Mouse (Mus musculus) olfactory bulb, adult 2 months (tissue): Measurements from ENCODE around the gene Dand5. TPM values are rescaled to one million over a fixed set of nuclear protein-coding genes. Genes with fewer than 3 reads are reported as not detected.

Experiments
- H3K27ac ChIP-seq: fragments of 200-500 bp; 2 replicates; pipeline ENCODE4 v1.5.1; 2012; ENCODE audit warnings: low read depth, low read length; ENCODE audit not compliant: insufficient read depth
- H3K4me1 ChIP-seq: fragments of 200-500 bp; 2 replicates; pipeline ENCODE4 v1.6.1; 2012; ENCODE audit warnings: low read length; ENCODE audit not compliant: control insufficient read depth, insufficient read depth
- H3K4me3 ChIP-seq: fragments of 200-500 bp; 2 replicates; pipeline ENCODE4 v1.5.1; 2012; ENCODE audit warnings: mild to moderate bottlenecking, low read depth, low read length, moderate library complexity; ENCODE audit not compliant: insufficient read depth
- CTCF ChIP-seq: fragments of 200-500 bp; IDR thresholded peaks from 2 replicates; pipeline ENCODE4 v1.5.1; 2012; ENCODE audit warnings: low read depth, mild to moderate bottlenecking, low read length, moderate library complexity; ENCODE audit not compliant: insufficient read depth
- POLR2A ChIP-seq: fragments of 200-500 bp; IDR thresholded peaks from 2 replicates; pipeline ENCODE4 v1.6.1; 2012; ENCODE audit warnings: mild to moderate bottlenecking, low read depth, low read length, moderate library complexity; ENCODE audit not compliant: insufficient read depth
- WGBS: fragments of 180-500 bp; shearing (Covaris S2); methylation state at CpG from one replicate; pipeline ENCODE4 v1.1.7; 2018; 5-methylcytosine and 5-hydroxymethylcytosine counted together
- polyA plus RNA-seq: library from polyadenylated mRNA; stranded (reverse); fragments of >200 nt; gene quantifications from 2 replicates; pipeline ENCODE4 v1.2.4, GENCODE M21; 2012; ENCODE audit warnings: low replicate concordance; ENCODE audit not compliant: missing spikeins, insufficient read depth, insufficient read length

Dand5 gene
- polyA plus RNA-seq, 1 experiment, result not detected

DNA sequence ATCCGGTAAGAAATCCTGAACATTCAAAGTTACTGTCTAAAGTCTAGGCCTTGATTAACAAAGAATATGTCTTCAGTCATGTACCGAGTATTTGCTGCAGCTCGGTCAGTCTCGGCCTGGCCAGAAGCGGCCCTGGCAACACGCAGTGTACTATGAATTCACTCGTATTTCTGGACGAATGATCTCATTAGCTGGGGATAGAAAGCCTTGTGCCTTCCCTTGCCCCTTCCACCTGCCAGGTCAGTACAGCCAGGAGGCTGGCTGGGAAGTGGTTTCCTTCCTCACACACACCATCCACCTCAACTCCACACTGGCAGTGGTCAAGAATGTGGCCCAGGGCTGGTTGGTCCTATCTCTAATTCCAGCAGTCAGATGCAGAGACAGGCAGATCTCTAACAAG is 53.3 kb downstream of the Dand5 start:
- no peak overlapping the region; the same call in 1 of the 2 replicates for H3K27ac ChIP-seq
- TF ChIP-seq POLR2A (no peak), CTCF (no peak)
- 71% methylated on average over 8 of the region's 8 CpGs for WGBS
- peak overlapping the region; percentile 18 for H3K4me3 ChIP-seq
- H3K4me1 ChIP-seq, result peaks cover 38% of the 10 kb centered on the region

DNA sequence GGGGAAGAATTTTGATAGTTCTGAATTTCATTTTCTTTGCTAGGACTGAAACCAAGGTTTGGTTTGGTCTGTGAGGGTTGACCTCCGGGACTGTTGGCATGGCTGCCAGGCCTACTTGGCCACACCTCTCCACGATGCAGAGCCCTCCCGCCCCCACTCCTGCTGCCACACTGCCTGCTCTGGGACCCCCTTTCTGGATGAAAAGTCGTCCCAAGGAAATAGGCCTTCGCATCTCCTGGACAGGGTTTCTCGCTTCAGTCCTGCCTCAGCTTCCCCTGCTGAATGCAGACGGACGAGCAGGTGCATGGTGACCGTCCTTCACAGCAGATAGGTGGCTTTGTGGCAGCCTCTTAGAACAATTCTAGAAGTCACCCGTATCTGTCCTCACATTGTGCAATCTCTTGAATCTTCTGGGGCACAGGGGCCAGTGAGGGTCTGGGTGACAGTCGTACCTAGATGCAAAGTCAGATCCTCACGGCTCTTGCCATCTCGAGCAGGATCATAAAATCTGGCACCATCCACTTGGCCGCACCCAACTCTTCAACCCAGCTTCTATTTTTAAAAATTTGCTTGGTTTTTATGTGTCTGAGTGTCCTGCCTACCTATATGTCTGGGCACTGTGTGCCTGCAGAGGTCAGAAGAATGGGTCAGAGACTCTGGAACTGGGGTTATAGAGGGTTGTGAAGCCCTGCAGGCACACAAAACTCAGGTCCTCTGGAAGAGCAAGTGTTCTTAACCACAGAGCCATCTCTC is 54.1 kb downstream of the Dand5 start:
- 0 out of 2 replicates have a peak overlapping the region, but pooled peaks have one; percentile 3 for H3K4me3 ChIP-seq
- no peak for TF ChIP-seq POLR2A
- TF ChIP-seq CTCF, result no peak
- peaks cover 37% of the 10 kb centered on the region for H3K4me1 ChIP-seq
- no peak overlapping the region for H3K27ac ChIP-seq
- WGBS, result 77% methylated on average over 14 of the region's 14 CpGs

DNA sequence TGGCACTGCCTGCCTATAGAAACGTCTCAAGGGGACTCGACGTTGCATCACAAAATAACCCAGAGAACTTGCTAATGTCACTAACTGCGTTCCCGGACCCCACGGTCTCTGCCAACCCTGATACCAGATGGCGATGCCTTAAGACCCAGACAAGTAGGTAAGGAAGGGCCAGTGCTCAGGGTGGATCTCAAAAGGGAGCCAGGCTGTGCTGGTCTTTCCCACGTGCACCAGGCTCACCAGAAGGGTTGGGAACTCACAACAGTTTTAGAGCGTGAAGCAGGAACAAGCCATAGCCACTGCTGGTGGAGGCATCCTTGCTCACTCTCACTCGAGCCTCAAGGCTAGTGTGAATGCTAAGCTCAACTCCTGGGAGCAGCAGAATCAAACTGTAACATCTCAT is 55.4 kb downstream of the Dand5 start:
- Histone ChIP-seq H3K27ac (no peak overlapping the region), H3K4me1 (peaks cover 32% of the 10 kb centered on the region), H3K4me3 (no peak overlapping the region)
- WGBS, result 80% methylated on average over 10 of the region's 10 CpGs
- TF ChIP-seq POLR2A (no peak), CTCF (no peak)

DNA sequence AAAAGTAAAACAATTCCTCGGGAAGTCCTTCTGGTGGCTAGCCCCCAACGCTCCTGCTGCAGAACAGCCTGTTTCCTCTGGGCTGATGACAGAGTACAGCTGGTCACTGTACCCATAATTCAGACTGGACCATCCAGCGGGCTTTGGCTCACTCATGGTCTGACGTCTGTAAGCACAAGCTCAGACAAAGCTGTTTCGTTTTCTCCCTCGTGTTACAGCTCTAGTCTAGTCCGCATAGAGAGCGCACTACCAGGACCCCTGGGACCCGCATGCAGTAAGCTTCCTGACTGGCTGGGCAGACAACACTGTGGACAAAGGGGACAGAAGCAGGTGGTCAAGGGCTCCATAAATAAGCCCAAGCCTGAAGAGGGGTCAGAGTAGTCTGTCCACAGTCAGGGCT is 56.2 kb downstream of the Dand5 start:
- WGBS, result 71% methylated on average over 9 of the region's 9 CpGs
- peak overlapping the region; percentile 49; the same call in 1 of the 2 replicates for H3K27ac ChIP-seq
- peaks cover 26% of the 10 kb centered on the region for H3K4me1 ChIP-seq
- no peak overlapping the region for H3K4me3 ChIP-seq
- TF ChIP-seq POLR2A, result no peak
- TF ChIP-seq CTCF, result no peak

DNA sequence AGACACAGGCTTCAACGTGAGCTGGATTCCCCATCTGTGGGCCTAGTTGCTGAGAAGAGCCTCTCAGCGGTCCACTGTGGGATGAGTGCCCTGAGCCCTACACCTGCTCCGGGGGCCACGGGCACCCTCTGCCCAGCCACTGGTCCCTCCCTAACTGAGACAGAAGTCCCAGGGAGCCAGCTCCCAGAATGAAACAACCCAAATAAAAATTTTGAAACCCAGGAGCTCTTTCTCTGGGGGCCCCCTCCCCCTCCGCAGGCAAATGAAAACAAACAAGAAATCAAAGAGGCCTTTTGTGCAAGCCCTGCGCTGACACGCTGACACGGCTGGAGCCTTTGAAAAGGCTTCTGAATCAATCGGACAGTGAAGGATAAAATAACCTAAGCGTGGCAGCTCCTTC is 57.0 kb downstream of the Dand5 start:
- no peak overlapping the region for H3K4me3 ChIP-seq
- 53% methylated on average over 10 of the region's 10 CpGs for WGBS
- H3K4me1 ChIP-seq, result peaks cover 20% of the 10 kb centered on the region
- peak overlapping the region; percentile 49 for H3K27ac ChIP-seq
- TF ChIP-seq POLR2A, result no peak
- no peak for TF ChIP-seq CTCF

Other genes starting within 250 kb of the Dand5 start
- not detected in 2 replicates for gene Ier2, start 160.0 kb downstream of the Dand5 start, polyA plus RNA-seq
- gene Trmt1, start 136.5 kb downstream of the Dand5 start, polyA plus RNA-seq, result not detected in 2 replicates
- not detected in 2 replicates for gene Nacc1, start 135.0 kb downstream of the Dand5 start, polyA plus RNA-seq
- not detected in 2 replicates for gene Lyl1, start 121.4 kb downstream of the Dand5 start, polyA plus RNA-seq
- gene G430095P16Rik, start 99.8 kb downstream of the Dand5 start, polyA plus RNA-seq, result not detected in 2 replicates
- gene Nfix, start 22.5 kb downstream of the Dand5 start, polyA plus RNA-seq, result not detected in 2 replicates
- gene Gadd45gip1, start 8.7 kb upstream of the Dand5 start, polyA plus RNA-seq, result not detected in 2 replicates
- gene Rad23a, start 17.8 kb upstream of the Dand5 start, polyA plus RNA-seq, result not detected in 2 replicates
- gene Calr, start 24.1 kb upstream of the Dand5 start, polyA plus RNA-seq, result 225 TPM in 1 of 2 replicates, not detected in the other
- not detected in 2 replicates for gene Farsa, start 34.2 kb upstream of the Dand5 start, polyA plus RNA-seq
- gene Syce2, start 49.3 kb upstream of the Dand5 start, polyA plus RNA-seq, result not detected in 2 replicates
- gene Gcdh, start 71.1 kb upstream of the Dand5 start, polyA plus RNA-seq, result not detected in 2 replicates
- gene Klf1, start 79.1 kb upstream of the Dand5 start, polyA plus RNA-seq, result not detected in 2 replicates
- not detected in 2 replicates for gene Dnase2a, start 85.7 kb upstream of the Dand5 start, polyA plus RNA-seq
- gene Mast1, start 114.5 kb upstream of the Dand5 start, polyA plus RNA-seq, result not detected in 2 replicates
- gene Rtbdn, start 124.2 kb upstream of the Dand5 start, polyA plus RNA-seq, result not detected in 2 replicates
- not detected in 2 replicates for gene Gm49661, start 146.6 kb upstream of the Dand5 start, polyA plus RNA-seq
- not detected in 2 replicates for gene Prdx2, start 146.8 kb upstream of the Dand5 start, polyA plus RNA-seq
- not detected in 2 replicates for gene Rnaseh2a, start 146.9 kb upstream of the Dand5 start, polyA plus RNA-seq
- not detected in 2 replicates for gene Junb, start 155.9 kb upstream of the Dand5 start, polyA plus RNA-seq
- not detected in 2 replicates for gene Hook2, start 167.8 kb upstream of the Dand5 start, polyA plus RNA-seq
- not detected in 2 replicates for gene Best2, start 191.7 kb upstream of the Dand5 start, polyA plus RNA-seq
- gene Asna1, start 202.5 kb upstream of the Dand5 start, polyA plus RNA-seq, result not detected in 2 replicates
- gene Trir, start 204.0 kb upstream of the Dand5 start, polyA plus RNA-seq, result not detected in 2 replicates
- gene Tnpo2, start 214.1 kb upstream of the Dand5 start, polyA plus RNA-seq, result not detected in 2 replicates
- gene Fbxw9, start 237.2 kb upstream of the Dand5 start, polyA plus RNA-seq, result not detected in 2 replicates
- not detected in 2 replicates for gene Gm5741, start 245.2 kb upstream of the Dand5 start, polyA plus RNA-seq
- gene Dhps, start 248.9 kb upstream of the Dand5 start, polyA plus RNA-seq, result not detected in 2 replicates